Mouse (Mus musculus) left cerebral cortex, postnatal 10 days (tissue): ENCODE results near the gene Olfr805. TPM values are rescaled to one million over a fixed set of nuclear protein-coding genes. Genes with fewer than 3 reads are reported as not detected.

ENCODE experiments used
- DNase-seq, 2 experiments: peaks; one replicate each; pipeline ENCODE4 v3.0.0; 2021 to 2022; ENCODE audit warnings: low spot score in 2 of 2, mixed read lengths in 1 of 2; ENCODE audit errors: extremely low spot score in 1 of 2
- intact Hi-C: fragments of 180-260 bp; cut with DNase I; formaldehyde crosslinking; loops from one replicate; pipeline ENCODE4 v1.15.1; 2025
- microRNA-seq: library from miRNA; unstranded; fragments of <30 nt; microRNA quantifications from one replicate; pipeline ENCODE4 v1.2.0, GENCODE M21; 2022
- total RNA-seq, 2 experiments: library from RNA; stranded (reverse); gene quantifications; 2 replicates each; pipeline ENCODE4 v1.2.3; 2021

Olfr805 gene
- not detected for total RNA-seq

DNA sequence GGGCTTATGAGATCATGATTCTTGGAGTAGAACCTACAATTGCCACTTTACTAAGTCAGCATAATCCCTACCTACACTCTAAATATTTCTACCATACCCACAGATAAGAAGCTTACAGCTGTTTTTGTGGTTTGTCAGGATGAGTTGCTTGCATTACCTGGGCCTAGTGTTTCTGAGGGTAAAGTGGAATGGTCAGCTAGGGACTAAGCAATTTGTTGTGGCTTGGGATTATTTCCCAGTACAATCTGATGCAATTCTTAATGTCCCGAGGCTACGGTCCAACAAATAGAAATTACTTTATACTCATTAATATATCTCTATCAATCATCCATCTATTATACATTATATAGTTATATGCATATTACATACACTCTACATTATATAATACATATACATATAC is at the start of gene Olfr805:
Olfr805 (minus strand) TSS at position 101 of the 400 bp plus-strand sequence.
- DNase-seq = no peak
- intact Hi-C loops = no loop called here

DNA sequence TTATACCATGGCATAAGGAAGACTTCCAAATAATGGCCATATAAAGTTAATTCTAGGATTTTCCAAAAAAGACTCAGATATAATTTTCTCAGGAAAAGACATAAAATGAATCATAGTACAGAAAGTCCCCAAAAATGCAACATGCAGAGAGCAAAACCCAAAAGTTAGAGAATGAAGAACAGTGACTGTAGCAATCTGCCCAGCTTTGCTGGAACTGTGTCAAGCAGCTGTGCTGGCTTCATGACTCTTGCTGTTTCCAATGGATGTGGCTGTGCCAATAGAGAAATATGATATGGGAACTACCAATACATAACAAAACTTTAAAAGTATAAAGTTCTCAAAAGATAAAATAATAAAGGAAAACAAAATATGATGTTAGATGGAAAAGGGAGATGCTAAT is 48.9 kb upstream of the Olfr805 start:
- no peak for DNase-seq
- intact Hi-C loops = no loop called here

DNA sequence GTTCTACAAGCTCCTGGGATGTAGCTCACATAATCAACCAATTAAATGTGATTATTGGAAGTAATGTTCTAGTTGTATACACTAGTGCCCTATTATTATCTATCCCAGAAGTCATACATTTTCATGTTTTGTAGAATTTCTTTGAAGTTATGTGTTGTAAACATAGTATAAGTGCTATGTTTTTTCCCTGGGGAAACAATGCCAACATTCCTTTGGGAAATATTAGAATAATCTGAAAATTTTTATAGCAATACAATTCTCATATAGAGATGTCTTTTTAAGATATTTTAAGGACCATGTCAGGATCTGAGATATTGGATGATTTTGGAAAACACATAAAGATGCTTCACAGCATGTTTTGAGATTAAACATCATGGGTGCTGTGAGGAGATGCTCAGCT is 45.2 kb upstream of the Olfr805 start, which contains the start of gene Olfr809:
Olfr809 (plus strand) TSS at position 301 of the 400 bp plus-strand sequence.
- DNase-seq = no peak
- intact Hi-C loops = no loop called here

DNA sequence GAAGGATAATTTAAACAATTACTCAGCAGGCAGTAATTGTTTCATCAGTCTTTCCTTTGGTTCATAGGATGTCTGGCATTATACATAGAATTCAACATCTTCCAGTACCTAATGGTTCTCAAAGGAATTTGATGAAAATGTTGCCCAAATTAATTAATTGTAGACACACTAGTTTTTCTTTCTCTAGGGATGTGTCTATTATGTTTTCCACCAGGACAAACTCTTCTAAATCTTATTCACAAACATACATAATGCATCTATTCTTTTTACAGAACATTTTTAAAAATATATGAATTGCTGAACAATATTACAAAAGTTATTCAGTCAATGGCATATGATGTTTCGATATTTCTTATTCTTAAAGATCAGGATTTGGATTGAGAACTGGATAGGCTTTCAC is 36.0 kb upstream of the Olfr805 start, which contains the start of gene Olfr808:
Olfr808 (plus strand) TSS at position 301 of the 400 bp plus-strand sequence.
- intact Hi-C loops = no loop called here
- no peak for DNase-seq

GRCm38 (mm10) chr10:129757693-129758092 is 28.5 kb upstream of the Olfr805 start, which contains the start of gene Olfr807:
Gene Olfr807, minus strand, starts transcription at chr10:129757793.
- intact Hi-C loops = no loop called here

GRCm38 (mm10) chr10:129741821-129742220 is 12.6 kb upstream of the Olfr805 start, which contains the start of gene Olfr806:
Gene Olfr806, minus strand, starts transcription at chr10:129741921.
- no peak for DNase-seq
- intact Hi-C loops = no loop called here

More at GRCm38 (mm10) chr10:129757693-129758092, 28.5 kb upstream of the Olfr805 start, which contains the start of gene Olfr807:
- no peak for DNase-seq

DNA sequence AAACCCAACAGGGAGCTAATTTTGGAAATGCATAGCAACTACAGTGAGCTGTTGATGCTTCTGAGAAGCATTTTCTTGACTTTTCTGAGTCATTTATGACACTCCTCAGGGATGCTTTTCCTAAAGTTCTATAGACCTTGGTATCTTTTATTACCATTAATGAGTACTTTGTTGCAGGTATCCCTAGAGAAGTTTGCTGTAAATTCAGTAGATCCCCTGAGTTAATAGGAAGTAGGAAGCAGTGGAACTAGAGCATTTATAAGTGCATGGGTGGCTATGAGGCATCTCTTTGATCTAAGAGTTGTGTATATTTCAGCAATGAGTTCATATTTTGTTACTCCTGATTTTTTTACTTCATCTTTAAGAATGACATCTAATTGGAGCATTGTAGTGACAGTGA is 26.3 kb downstream of the Olfr805 start, which contains the start of gene Olfr804:
Olfr804 (plus strand) TSS at position 301 of the 400 bp plus-strand sequence.
- DNase-seq = no peak
- intact Hi-C loops = no loop called here

GRCm38 (mm10) chr10:129694186-129694585 is 35.0 kb downstream of the Olfr805 start, which contains the start of gene Olfr803:
Gene Olfr803, minus strand, starts transcription at chr10:129694286.
- intact Hi-C loops = no loop called here
- DNase-seq = no peak

DNA sequence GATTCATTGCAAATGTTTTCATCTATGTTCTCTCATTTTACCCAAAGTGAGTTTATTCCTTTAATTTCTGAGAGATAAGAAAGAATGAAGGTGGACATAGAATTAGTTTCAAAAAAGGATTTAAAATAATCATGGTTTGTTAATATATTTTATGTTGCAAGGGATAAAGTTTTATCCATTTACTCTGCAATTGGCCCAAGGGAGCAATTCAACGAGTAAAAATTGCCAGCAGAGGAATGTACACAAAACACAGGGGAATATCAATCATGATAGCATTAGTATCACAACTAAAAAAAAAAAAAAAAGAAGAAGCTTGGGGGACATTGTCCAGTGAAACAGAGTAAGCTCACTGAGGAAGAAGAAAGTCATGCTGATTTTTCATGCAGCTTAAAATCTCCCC is 41.1 kb downstream of the Olfr805 start, which contains the start of gene Olfr802:
Olfr802 (minus strand) TSS at position 101 of the 400 bp plus-strand sequence.
- no peak for DNase-seq
- intact Hi-C loops = no loop called here

- intact Hi-C loops = no loop called here
- no peak for DNase-seq
These were observed 55.4 kb downstream of the Olfr805 start, which contains the start of gene Olfr801 for GRCm38 (mm10) chr10:129673765-129674164. Gene Olfr801, minus strand, starts transcription at chr10:129673865.

Small RNA genes lying within 50 kb of the gene (microRNA-seq; reads per million reads assigned to microRNA genes)
- gene Gm24485 = not detected

Other genes starting within 250 kb of the Olfr805 start
- not detected for gene Olfr789, start 244.6 kb downstream of the Olfr805 start, total RNA-seq
- gene Olfr790, start 230.9 kb downstream of the Olfr805 start, total RNA-seq = not detected
- gene Olfr791, start 207.6 kb downstream of the Olfr805 start, total RNA-seq = not detected
- not detected for gene Olfr792, start 190.2 kb downstream of the Olfr805 start, total RNA-seq
- not detected for gene Olfr794, start 161.7 kb downstream of the Olfr805 start, total RNA-seq
- not detected for gene Olfr796, start 116.8 kb downstream of the Olfr805 start, total RNA-seq
- not detected for gene Olfr798, start 101.4 kb downstream of the Olfr805 start, total RNA-seq
- gene Olfr799, start 91.9 kb downstream of the Olfr805 start, total RNA-seq = not detected
- gene Olfr800, start 71.7 kb downstream of the Olfr805 start, total RNA-seq = not detected
- gene Olfr801, start 55.5 kb downstream of the Olfr805 start, total RNA-seq = not detected
- under 1 TPM in 1 of 2 experiments, not detected in 1; 0.13 TPM for gene Olfr802, start 41.2 kb downstream of the Olfr805 start, total RNA-seq
- not detected for gene Olfr803, start 35.1 kb downstream of the Olfr805 start, total RNA-seq
- not detected for gene Olfr804, start 26.2 kb downstream of the Olfr805 start, total RNA-seq
- not detected for gene Olfr806, start 12.5 kb upstream of the Olfr805 start, total RNA-seq
- not detected for gene Olfr807, start 28.4 kb upstream of the Olfr805 start, total RNA-seq
- gene Olfr808, start 36.1 kb upstream of the Olfr805 start, total RNA-seq = not detected
- gene Olfr809, start 45.3 kb upstream of the Olfr805 start, total RNA-seq = not detected
- not detected for gene Olfr810, start 65.5 kb upstream of the Olfr805 start, total RNA-seq
- not detected for gene Olfr811, start 75.0 kb upstream of the Olfr805 start, total RNA-seq
- gene Olfr812, start 116.7 kb upstream of the Olfr805 start, total RNA-seq = not detected
- gene Olfr813, start 126.0 kb upstream of the Olfr805 start, total RNA-seq = not detected
- gene Olfr814, start 150.5 kb upstream of the Olfr805 start, total RNA-seq = not detected
- gene Olfr815, start 176.5 kb upstream of the Olfr805 start, total RNA-seq = not detected
- not detected for gene Olfr816, start 186.2 kb upstream of the Olfr805 start, total RNA-seq
- gene Olfr818, start 219.7 kb upstream of the Olfr805 start, total RNA-seq = not detected
- not detected for gene Olfr819, start 237.9 kb upstream of the Olfr805 start, total RNA-seq
- gene Olfr247, start 246.8 kb upstream of the Olfr805 start, total RNA-seq = not detected